Mouse (Mus musculus) heart, embryonic 12.5 days (tissue): ENCODE results near the gene Wdr93. TPM values are rescaled to one million over a fixed set of nuclear protein-coding genes. Genes with fewer than 3 reads are reported as not detected.
"Not testable (repeated sequence)": the region's sequence is repeated elsewhere in the genome, so short reads cannot be mapped to it uniquely, and the experiment has no call there.

Experiments
- ATAC-seq: fragments of 200-750 bp; cut with Nextera tagmentation; 2 replicates; pipeline ENCODE4 v1.8.0; 2017; ENCODE audit warnings: moderate TSS enrichment, moderate library complexity; ENCODE audit not compliant: insufficient number of reproducible peaks, low FRiP score
- H3K27ac ChIP-seq: fragments of 300-500 bp; sonication (generic); 2 replicates; pipeline ENCODE4 v1.5.1; 2016; ENCODE audit warnings: mild to moderate bottlenecking, moderate library complexity; ENCODE audit not compliant: poor library complexity, severe bottlenecking
- H3K27me3 ChIP-seq: fragments of 300-500 bp; sonication (generic); replicated peaks from 2 replicates; pipeline ENCODE4 v1.6.1; 2016; ENCODE audit warnings: mild to moderate bottlenecking, moderate library complexity
- H3K36me3 ChIP-seq: fragments of 300-500 bp; sonication (generic); 2 replicates; pipeline ENCODE4 v1.6.1; 2016; ENCODE audit warnings: mild to moderate bottlenecking, moderate library complexity
- H3K4me1 ChIP-seq: fragments of 300-500 bp; sonication (generic); replicated peaks from 2 replicates; pipeline ENCODE4 v1.6.1; 2016; ENCODE audit warnings: mild to moderate bottlenecking
- H3K4me2 ChIP-seq: fragments of 300-500 bp; sonication (generic); 2 replicates; pipeline ENCODE4 v1.6.1; 2016; ENCODE audit warnings: mild to moderate bottlenecking, moderate library complexity
- H3K4me3 ChIP-seq: fragments of 300-500 bp; sonication (generic); 2 replicates; pipeline ENCODE4 v1.5.1; 2016; ENCODE audit warnings: mild to moderate bottlenecking
- H3K9ac ChIP-seq: fragments of 300-500 bp; sonication (generic); 2 replicates; pipeline ENCODE4 v1.6.1; 2016; ENCODE audit warnings: mild to moderate bottlenecking, moderate library complexity
- H3K9me3 ChIP-seq: fragments of 300-500 bp; sonication (generic); replicated peaks from 2 replicates; pipeline ENCODE4 v1.6.1; 2016; ENCODE audit warnings: mild to moderate bottlenecking, moderate library complexity
- WGBS: fragments of 180-500 bp; shearing (Covaris S2); methylation state at CpG from one replicate; pipeline ENCODE4 v1.1.7; 2016; 5-methylcytosine and 5-hydroxymethylcytosine counted together
- polyA plus RNA-seq: library from polyadenylated mRNA; unstranded; fragments of >200 nt; fragmentation: Nextera tagmentation; extraction: Ambion mirVana; gene quantifications from 2 replicates; pipeline ENCODE4 v1.2.1, GENCODE M21; 2016

Wdr93 gene
- polyA plus RNA-seq, 1 experiment from 2014 or later, result 4.4 TPM

DNA sequence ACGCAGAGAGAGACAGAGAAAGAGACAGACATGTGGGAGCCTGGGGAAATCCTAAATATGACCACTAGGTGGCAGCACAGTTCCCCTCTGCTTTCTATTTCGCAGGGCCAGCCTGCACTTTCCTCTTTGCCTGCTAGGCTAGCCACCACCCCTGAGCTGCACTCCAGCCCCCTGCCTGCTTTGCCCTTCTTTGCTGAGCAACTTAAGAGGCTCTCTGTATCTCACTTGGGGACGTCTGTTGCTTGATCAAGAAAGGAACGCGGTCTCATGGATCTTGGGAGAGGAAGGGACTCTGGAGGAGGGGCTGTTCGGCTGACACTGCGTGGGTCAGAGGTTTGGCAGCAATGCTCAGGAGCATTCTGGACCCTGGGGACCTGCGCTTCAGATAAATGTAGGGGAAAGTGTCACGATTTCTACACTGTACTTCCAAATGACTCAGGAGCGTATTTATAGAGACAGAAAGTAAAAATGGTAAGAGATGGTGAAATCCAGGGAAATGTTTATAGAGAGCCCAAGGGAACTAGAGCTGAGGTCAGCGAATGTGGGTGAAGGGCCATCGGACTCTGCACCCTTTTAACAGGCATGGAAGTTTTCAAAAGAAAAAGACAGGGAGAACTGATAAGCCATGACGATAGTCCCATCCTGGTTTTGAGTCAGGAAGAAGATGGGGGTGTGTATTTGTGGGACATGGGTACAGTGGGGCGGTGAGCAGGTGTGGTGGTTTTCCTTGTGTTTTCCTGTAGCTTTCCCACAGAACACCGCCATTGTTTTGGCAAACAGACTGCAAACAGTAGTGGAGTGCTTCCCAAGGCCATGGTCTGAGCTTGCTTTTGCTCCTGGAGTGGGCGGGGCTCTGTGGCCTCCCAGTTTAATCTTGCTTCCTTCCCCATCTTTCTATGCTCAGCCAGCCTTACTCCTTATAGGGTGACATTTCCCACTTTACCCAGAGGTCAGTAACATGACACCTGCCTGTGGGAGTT is 38.0 kb downstream of the Wdr93 start:
- H3K27me3 ChIP-seq, result no peaks in the 10 kb centered on the region
- H3K9me3 ChIP-seq, result no peaks in the 10 kb centered on the region
- no peak overlapping the region for H3K27ac ChIP-seq
- H3K4me2 ChIP-seq, result peak overlapping the region; percentile 64
- 21% methylated on average over 16 of the region's 16 CpGs for WGBS
- H3K9ac ChIP-seq, result peak overlapping the region; percentile 53; the same call in 1 of the 2 replicates
- H3K4me3 ChIP-seq, result peak overlapping the region; percentile 31
- peaks cover 8% of the 10 kb centered on the region for H3K4me1 ChIP-seq
- ATAC-seq, result peak; percentile 49; the same call in 1 of the 2 replicates
- no peaks in the 10 kb centered on the region for H3K36me3 ChIP-seq

DNA sequence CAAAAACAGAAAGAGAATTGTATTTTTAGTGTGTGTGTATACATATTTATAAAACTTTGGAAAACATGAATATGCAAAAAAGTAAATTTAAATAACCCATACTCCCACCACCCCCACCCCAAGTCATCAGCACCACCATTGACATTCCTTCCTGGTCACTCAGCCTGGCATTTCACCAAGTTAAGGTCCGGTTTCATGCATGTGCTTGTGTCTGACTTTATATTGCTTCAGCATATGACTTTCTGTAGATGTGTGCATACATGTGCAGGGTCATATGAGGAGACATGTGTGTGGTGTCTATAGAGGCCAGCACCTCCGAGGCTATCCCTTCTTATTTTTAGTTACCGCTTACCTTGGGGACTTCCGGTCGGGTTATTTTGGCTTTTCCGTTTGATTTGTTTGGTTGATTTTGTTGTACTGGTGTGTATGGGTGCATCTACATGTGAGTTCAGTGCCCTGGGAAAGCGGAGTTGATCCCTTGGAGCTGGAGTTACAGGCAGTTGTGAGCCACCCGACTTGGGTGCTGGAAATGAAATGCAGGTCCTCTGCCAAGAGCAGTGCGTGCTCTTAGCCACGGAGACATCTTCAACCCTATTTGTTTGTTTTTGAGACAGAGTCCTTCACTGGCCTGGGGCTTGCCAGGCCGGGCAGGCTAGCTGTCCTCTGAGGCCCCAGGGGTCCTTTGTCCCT is 39.0 kb downstream of the Wdr93 start:
- H3K4me3 ChIP-seq, result no peak overlapping the region
- ATAC-seq, result no peak
- no peak overlapping the region for H3K4me2 ChIP-seq
- H3K9me3 ChIP-seq, result no peaks in the 10 kb centered on the region
- no peak overlapping the region for H3K9ac ChIP-seq
- H3K36me3 ChIP-seq, result no peaks in the 10 kb centered on the region
- peaks cover 5% of the 10 kb centered on the region; the same call in 1 of the 2 replicates for H3K27me3 ChIP-seq
- H3K27ac ChIP-seq, result no peak overlapping the region
- peaks cover 10% of the 10 kb centered on the region for H3K4me1 ChIP-seq
- WGBS, result 72% methylated on average over 11 of the region's 11 CpGs

DNA sequence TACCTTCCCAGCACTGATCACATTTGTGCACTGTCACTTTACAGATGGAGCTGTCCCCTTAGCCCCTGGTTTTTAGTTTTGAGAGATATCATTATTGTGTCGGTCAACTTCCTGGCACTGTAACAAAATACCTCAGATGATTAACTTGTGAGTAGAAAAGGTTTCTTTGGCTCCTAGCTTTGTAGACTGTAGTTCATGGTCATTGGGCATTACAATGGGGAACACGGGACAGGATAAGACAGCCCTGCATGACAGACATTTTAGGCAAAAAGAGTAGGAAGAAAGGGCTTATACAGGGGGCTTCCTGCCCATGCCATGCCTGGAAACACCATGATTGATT is 39.5 kb downstream of the Wdr93 start:
- Histone ChIP-seq H3K4me3 (no peak overlapping the region), H3K4me2 (no peak overlapping the region), H3K4me1 (peaks cover 10% of the 10 kb centered on the region), H3K27me3 (peaks cover 6% of the 10 kb centered on the region; the same call in 1 of the 2 replicates), H3K9me3 (no peaks in the 10 kb centered on the region), H3K36me3 (no peaks in the 10 kb centered on the region), H3K27ac (no peak overlapping the region), H3K9ac (no peak overlapping the region)
- ATAC-seq, result no peak
- 74% methylated on average over 2 of the region's 2 CpGs for WGBS

DNA sequence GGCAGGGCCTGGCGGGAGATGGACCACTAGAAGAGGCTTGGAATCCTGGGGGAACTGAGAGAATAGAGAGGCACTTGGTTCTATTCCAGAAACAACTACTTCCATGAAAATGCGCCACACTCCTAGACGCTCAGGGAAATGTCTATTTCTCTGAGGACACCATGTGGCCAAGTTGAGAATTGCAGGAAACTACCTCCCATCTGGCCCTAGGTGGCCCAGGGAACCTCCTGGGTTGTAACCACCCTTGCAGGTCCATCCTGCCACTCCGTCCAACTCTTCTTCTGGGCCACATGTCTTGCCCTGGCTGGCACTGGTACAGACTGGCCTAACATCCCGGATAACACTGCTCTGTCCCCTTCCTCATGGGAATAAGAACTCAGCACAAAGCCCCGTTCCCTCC is 43.3 kb downstream of the Wdr93 start:
- 18% methylated on average over 6 of the region's 6 CpGs for WGBS
- ATAC-seq, result peak; percentile 16; the same call in 1 of the 2 replicates

DNA sequence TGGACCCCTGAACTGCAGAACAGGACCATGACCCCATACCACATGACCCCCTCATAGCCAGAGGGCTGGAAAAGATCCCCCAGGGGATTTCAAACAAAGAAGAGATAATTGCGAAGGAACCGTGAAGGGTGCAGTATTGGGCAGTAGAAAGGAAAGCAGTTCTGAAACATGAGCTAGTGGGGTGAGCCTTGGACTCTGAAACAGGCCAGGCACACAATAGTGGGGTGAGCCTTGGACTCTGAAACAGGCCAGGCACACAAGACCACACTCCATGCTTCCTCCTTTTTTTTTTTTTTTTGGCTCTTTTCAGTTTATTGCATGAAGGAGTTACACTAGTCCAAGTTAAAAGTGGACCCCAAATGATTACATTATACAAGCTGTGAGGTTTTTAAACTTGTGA is 46.8 kb downstream of the Wdr93 start:
- not testable (repeated sequence) for H3K9ac ChIP-seq, H3K4me3 ChIP-seq, H3K36me3 ChIP-seq, H3K9me3 ChIP-seq, ATAC-seq, H3K4me2 ChIP-seq, H3K27ac ChIP-seq
- Histone ChIP-seq H3K27me3 (peaks cover 68% of the 10 kb centered on the region), H3K4me1 (peaks cover 23% of the 10 kb centered on the region)
- 29% methylated on average over 2 of the region's 2 CpGs for WGBS

More for the DNA sequence above, 43.3 kb downstream of the Wdr93 start:
- Histone ChIP-seq H3K27ac (no peak overlapping the region), H3K27me3 (peaks cover 34% of the 10 kb centered on the region), H3K4me1 (peaks cover 7% of the 10 kb centered on the region), H3K9me3 (no peaks in the 10 kb centered on the region), H3K9ac (no peak overlapping the region), H3K36me3 (no peaks in the 10 kb centered on the region), H3K4me3 (no peak overlapping the region), H3K4me2 (no peak overlapping the region)

DNA sequence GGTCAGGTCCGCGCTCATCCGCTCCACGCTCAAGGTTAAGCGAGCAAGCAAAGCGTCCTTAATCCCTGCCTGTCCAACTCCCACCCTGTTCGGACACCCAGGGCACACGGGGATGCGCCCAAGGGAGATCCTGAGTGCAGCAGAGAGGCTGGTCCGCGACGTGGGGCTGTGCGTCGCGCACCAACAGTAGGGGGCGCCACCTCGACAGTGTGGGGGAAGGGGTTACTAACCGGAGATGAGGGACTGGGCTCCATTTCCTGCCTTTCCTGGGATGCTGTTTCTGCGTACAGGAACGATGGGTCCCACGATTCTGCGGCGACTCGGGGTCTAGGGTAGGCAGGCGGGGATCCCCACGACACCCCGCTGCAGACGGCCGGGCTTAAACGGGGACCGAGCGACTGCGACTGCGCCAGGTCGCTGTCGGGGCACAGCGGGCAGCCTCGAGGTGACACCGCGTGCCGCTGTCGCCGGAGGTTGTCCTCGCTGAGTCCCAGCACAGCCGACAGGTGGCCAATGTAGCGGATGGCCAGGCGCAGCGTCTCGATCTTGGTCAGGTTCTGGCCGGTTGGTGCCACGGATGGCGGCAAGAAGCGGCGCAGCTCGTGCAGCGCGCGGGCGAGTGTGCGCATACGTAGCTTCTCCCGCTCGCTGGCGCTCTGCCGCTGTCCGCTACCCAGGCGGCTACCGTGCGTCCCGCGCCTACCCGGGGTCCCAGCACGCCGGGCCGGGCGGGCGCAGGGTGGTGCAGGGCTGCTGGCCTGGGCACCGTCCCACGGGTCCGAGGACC is 49.9 kb downstream of the Wdr93 start:
- peaks cover 25% of the 10 kb centered on the region for H3K4me1 ChIP-seq
- WGBS, result 2% methylated on average over 80 of the region's 80 CpGs
- H3K4me2 ChIP-seq, result peak overlapping the region; percentile 77
- 0 out of 2 replicates have a peak, but pooled peaks have one; percentile 25 for ATAC-seq
- H3K36me3 ChIP-seq, result no peaks in the 10 kb centered on the region
- H3K4me3 ChIP-seq, result peak overlapping the region; percentile 46
- H3K27ac ChIP-seq, result no peak overlapping the region
- peak overlapping the region; percentile 54 for H3K9ac ChIP-seq
- H3K27me3 ChIP-seq, result peaks cover 73% of the 10 kb centered on the region
- no peaks in the 10 kb centered on the region for H3K9me3 ChIP-seq

DNA sequence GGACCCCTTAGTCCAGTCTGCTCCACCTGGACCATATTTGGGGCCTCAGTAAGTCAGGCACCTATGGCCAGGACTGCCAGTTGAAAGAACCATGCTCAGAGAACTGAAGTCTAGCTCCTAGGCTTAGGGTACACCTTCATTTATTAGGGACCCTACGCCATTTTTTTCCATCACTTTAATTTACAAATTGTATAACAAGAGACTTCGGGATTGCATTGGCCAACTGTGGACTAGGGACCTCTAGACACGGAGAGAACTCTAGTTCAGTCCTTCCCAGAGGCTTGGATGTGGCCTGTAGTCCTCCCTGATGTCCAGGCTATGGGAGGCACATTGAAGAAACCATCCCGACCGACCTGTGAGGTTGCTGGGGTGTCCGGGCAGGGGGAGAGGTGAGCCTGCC is 50.7 kb downstream of the Wdr93 start, which contains the start of gene Mesp1:
Mesp1 (minus strand) TSS at position 101 of the 400 bp plus-strand sequence.
- H3K36me3 ChIP-seq, result no peaks in the 10 kb centered on the region
- H3K4me2 ChIP-seq, result peak within 1 kb of the TSS; percentile 77
- H3K4me1 ChIP-seq, result peaks cover 25% of the 10 kb centered on the region
- WGBS, result 67% methylated on average over 6 of the region's 6 CpGs
- H3K27ac ChIP-seq, result no peak within 1 kb of the TSS
- H3K27me3 ChIP-seq, result peaks cover 74% of the 10 kb centered on the region
- ATAC-seq, result no peak
- peak within 1 kb of the TSS; percentile 54 for H3K9ac ChIP-seq
- H3K4me3 ChIP-seq, result peak within 1 kb of the TSS; percentile 46
- H3K9me3 ChIP-seq, result no peaks in the 10 kb centered on the region

DNA sequence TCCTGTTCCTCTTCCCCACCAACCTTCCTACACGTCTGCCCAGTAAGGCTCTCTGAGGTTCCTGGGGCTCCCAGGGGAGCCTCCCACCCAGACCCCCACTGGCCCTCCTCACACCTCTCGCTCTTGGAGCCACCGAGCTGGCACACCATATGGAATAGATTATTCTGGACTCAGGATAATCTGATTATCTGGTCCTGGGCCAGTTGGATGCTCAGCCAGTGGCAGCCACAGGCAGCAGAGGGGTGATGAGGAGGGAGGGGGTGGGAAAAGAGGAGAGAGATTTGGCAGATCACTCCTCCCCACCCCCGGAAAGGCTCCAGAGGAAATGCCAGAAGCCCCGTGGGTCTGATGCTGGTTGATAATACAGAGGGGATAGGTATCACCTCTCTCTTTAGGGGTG is 55.6 kb downstream of the Wdr93 start:
- 21% methylated on average over 5 of the region's 5 CpGs for WGBS
- Histone ChIP-seq H3K9ac (no peak overlapping the region), H3K9me3 (no peaks in the 10 kb centered on the region), H3K27me3 (peaks cover 45% of the 10 kb centered on the region), H3K4me3 (no peak overlapping the region), H3K4me1 (peaks cover 6% of the 10 kb centered on the region; the same call in 1 of the 2 replicates), H3K4me2 (no peak overlapping the region), H3K36me3 (no peaks in the 10 kb centered on the region), H3K27ac (no peak overlapping the region)
- ATAC-seq, result no peak

DNA sequence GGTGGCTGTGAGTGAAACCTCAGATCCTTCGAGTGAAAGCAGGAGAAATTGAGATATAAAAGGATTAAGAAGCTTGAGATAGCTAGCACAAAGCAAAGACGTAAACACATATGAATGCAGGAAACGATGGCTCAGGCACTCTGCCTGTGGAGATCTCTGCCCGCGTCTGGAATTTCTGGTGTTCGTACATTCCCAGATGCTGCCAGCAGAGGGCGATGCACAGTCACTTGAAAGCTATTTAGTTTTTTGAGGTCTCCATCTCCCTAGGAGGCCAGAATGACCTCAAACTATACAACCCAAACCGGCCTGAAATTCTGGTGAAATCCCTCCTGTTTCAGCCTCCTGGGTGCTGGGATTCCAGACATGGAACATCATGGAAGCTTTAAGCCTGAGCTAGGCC is 56.1 kb downstream of the Wdr93 start:
- ATAC-seq, result no peak
- Histone ChIP-seq H3K27me3 (peaks cover 41% of the 10 kb centered on the region), H3K4me2 (no peak overlapping the region), H3K27ac (no peak overlapping the region), H3K4me3 (no peak overlapping the region), H3K36me3 (no peaks in the 10 kb centered on the region), H3K4me1 (peaks cover 10% of the 10 kb centered on the region), H3K9me3 (no peaks in the 10 kb centered on the region), H3K9ac (no peak overlapping the region)
- under 1% methylated on average over 8 of the region's 8 CpGs for WGBS

DNA sequence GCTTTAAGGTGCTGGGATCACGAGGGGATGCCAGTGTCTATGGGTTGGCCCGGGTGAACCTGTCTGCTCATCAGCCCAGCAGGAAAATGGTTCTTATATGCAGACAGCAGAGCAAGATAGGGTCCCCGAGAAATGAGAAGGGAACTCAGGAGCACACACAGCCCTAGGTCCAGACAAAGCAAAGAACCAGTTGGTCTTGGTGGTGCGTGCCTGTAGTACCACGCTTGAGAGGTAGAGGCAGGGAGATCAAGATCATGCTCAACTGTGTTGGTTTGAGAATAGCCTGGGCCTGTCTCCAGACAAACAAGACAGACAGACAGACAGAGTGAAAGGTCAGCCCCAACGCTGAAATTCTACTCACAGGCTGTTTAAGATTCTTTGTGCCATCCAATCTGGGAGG is 56.5 kb downstream of the Wdr93 start:
- peaks cover 14% of the 10 kb centered on the region for H3K4me1 ChIP-seq
- no peaks in the 10 kb centered on the region for H3K36me3 ChIP-seq
- H3K27me3 ChIP-seq, result peaks cover 37% of the 10 kb centered on the region
- no peak overlapping the region for H3K27ac ChIP-seq
- WGBS, result 55% methylated on average over 6 of the region's 6 CpGs
- no peaks in the 10 kb centered on the region for H3K9me3 ChIP-seq
- H3K9ac ChIP-seq, result no peak overlapping the region
- H3K4me3 ChIP-seq, result no peak overlapping the region
- ATAC-seq, result no peak
- no peak overlapping the region for H3K4me2 ChIP-seq
